Mouse (Mus musculus) neural tube, embryonic 10.5 days (tissue): ENCODE data around the gene Gm28043.
"Not testable (repeated sequence)": the region's sequence is repeated elsewhere in the genome, so short reads cannot be mapped to it uniquely, and the experiment has no call there.

Experiments
- DNase-seq: peaks from one replicate; pipeline ENCODE4 v3.0.0-alpha.2; 2017; ENCODE audit warnings: low spot score; ENCODE audit errors: extremely low spot score

Gm28043 gene

GRCm38 (mm10) chr17:29711076-29711744, 96.5 kb downstream of the Gm28043 start:
- DNase-seq, result no peak

- DNase-seq, result no peak
Measured at GRCm38 (mm10) chr17:29711745-29712431, 97.2 kb downstream of the Gm28043 start.

- DNase-seq, result no peak
Measured at GRCm38 (mm10) chr17:29712565-29712964, 97.9 kb downstream of the Gm28043 start.

GRCm38 (mm10) chr17:29713734-29714133, 99.1 kb downstream of the Gm28043 start:
- not testable (repeated sequence) for DNase-seq

GRCm38 (mm10) chr17:29716732-29717445, 102.2 kb downstream of the Gm28043 start, which contains the start of gene Ccdc167:
TSS of gene Ccdc167 (minus strand) at chr17:29717044.
- peak; percentile 99 for DNase-seq

GRCm38 (mm10) chr17:29718660-29719059, 104.0 kb downstream of the Gm28043 start:
- DNase-seq, result no peak

GRCm38 (mm10) chr17:29719628-29720575, 105.2 kb downstream of the Gm28043 start:
- DNase-seq, result no peak

GRCm38 (mm10) chr17:29720755-29721365, 106.2 kb downstream of the Gm28043 start:
- DNase-seq, result no peak

GRCm38 (mm10) chr17:29724610-29725009, 109.9 kb downstream of the Gm28043 start:
- no peak for DNase-seq

GRCm38 (mm10) chr17:29725027-29725620, 110.4 kb downstream of the Gm28043 start:
- no peak for DNase-seq

- DNase-seq, result no peak
Measured at GRCm38 (mm10) chr17:29728082-29728481, 113.4 kb downstream of the Gm28043 start.

- no peak for DNase-seq
Measured at GRCm38 (mm10) chr17:29730510-29731265, 116.0 kb downstream of the Gm28043 start.

- DNase-seq, result no peak
Measured at GRCm38 (mm10) chr17:29731266-29731952, 116.7 kb downstream of the Gm28043 start.

GRCm38 (mm10) chr17:29731953-29732325, 117.3 kb downstream of the Gm28043 start:
- no peak for DNase-seq

GRCm38 (mm10) chr17:29732522-29732921, 117.8 kb downstream of the Gm28043 start:
- DNase-seq, result no peak

- no peak for DNase-seq
Measured at GRCm38 (mm10) chr17:29736448-29737014, 121.9 kb downstream of the Gm28043 start.

- no peak for DNase-seq
Measured at GRCm38 (mm10) chr17:29737849-29738804, 123.5 kb downstream of the Gm28043 start.
